Mouse (Mus musculus): Measurements from ENCODE around the gene Olfr173. TPM values are rescaled to one million over a fixed set of nuclear protein-coding genes. Genes with fewer than 3 reads are reported as not detected.

Olfr173 gene
- not detected in 2 replicates for polyA plus RNA-seq (2015; fragmentation: Nextera tagmentation; extraction: Ambion mirVana)

- Histone ChIP-seq H3K4me2 (no peak within 1 kb of the TSS), H3K4me3 (no peak within 1 kb of the TSS), H3K9ac (no peak within 1 kb of the TSS), H3K4me1 (no peaks in the 10 kb centered on the region), H3K27me3 (no peaks in the 10 kb centered on the region), H3K9me3 (no peaks in the 10 kb centered on the region), H3K36me3 (no peaks in the 10 kb centered on the region), H3K27ac (no peak within 1 kb of the TSS)
- WGBS = 72% methylated on average over 2 of the region's 2 CpGs
- no peak for ATAC-seq (ENCODE audit: insufficient number of reproducible peaks, insufficient read depth, low FRiP score, low TSS enrichment, low read depth)
Observed at GRCm38 (mm10) chr16:58800168-58800567, at the start of gene Olfr173. Gene Olfr173, minus strand, starts transcription at chr16:58800268.

- ATAC-seq (ENCODE audit: insufficient number of reproducible peaks, insufficient read depth, low FRiP score, low TSS enrichment, low read depth) = no peak
- no peaks in the 10 kb centered on the region for H3K9me3 ChIP-seq
- no peak within 1 kb of the TSS for H3K9ac ChIP-seq
- H3K4me1 ChIP-seq = no peaks in the 10 kb centered on the region
- H3K36me3 ChIP-seq = no peaks in the 10 kb centered on the region
- no peak within 1 kb of the TSS for H3K4me2 ChIP-seq
- H3K27ac ChIP-seq = no peak within 1 kb of the TSS
- 81% methylated on average over 1 of the region's 1 CpGs for WGBS
- no peak within 1 kb of the TSS for H3K4me3 ChIP-seq
- H3K27me3 ChIP-seq = no peaks in the 10 kb centered on the region
Observed at GRCm38 (mm10) chr16:58826732-58827319, 26.8 kb upstream of the Olfr173 start, which contains the start of gene Olfr175-ps1. Gene Olfr175-ps1, minus strand, starts transcription at chr16:58826782.

GRCm38 (mm10) chr16:58763076-58763475 lies 37.0 kb downstream of the Olfr173 start, which contains the start of gene Olfr172:
Gene Olfr172, minus strand, starts transcription at chr16:58763176.
- no peaks in the 10 kb centered on the region for H3K27me3 ChIP-seq
- no peak within 1 kb of the TSS for H3K27ac ChIP-seq
- 71% methylated on average over 1 of the region's 1 CpGs for WGBS
- H3K9me3 ChIP-seq = no peaks in the 10 kb centered on the region
- ATAC-seq (ENCODE audit: insufficient number of reproducible peaks, insufficient read depth, low FRiP score, low TSS enrichment, low read depth) = no peak
- no peak within 1 kb of the TSS for H3K4me2 ChIP-seq
- no peaks in the 10 kb centered on the region for H3K36me3 ChIP-seq
- H3K4me1 ChIP-seq = no peaks in the 10 kb centered on the region
- H3K9ac ChIP-seq = no peak within 1 kb of the TSS
- H3K4me3 ChIP-seq = no peak within 1 kb of the TSS

- no peaks in the 10 kb centered on the region for H3K9me3 ChIP-seq
- no peaks in the 10 kb centered on the region for H3K4me1 ChIP-seq
- no peak overlapping the region for H3K4me3 ChIP-seq
- no peak overlapping the region for H3K27ac ChIP-seq
- H3K27me3 ChIP-seq = no peaks in the 10 kb centered on the region
- H3K9ac ChIP-seq = no peak overlapping the region
- ATAC-seq (ENCODE audit: insufficient number of reproducible peaks, insufficient read depth, low FRiP score, low TSS enrichment, low read depth) = no peak
- H3K36me3 ChIP-seq = no peaks in the 10 kb centered on the region
- no peak overlapping the region for H3K4me2 ChIP-seq
Observed at GRCm38 (mm10) chr16:58756191-58756590, 43.9 kb downstream of the Olfr173 start.

- H3K4me2 ChIP-seq = no peak overlapping the region
- H3K27me3 ChIP-seq = no peaks in the 10 kb centered on the region
- H3K27ac ChIP-seq = no peak overlapping the region
- H3K4me3 ChIP-seq = no peak overlapping the region
- H3K9me3 ChIP-seq = no peaks in the 10 kb centered on the region
- H3K36me3 ChIP-seq = no peaks in the 10 kb centered on the region
- ATAC-seq (ENCODE audit: insufficient number of reproducible peaks, insufficient read depth, low FRiP score, low TSS enrichment, low read depth) = no peak
- no peak overlapping the region for H3K9ac ChIP-seq
- no peaks in the 10 kb centered on the region for H3K4me1 ChIP-seq
- 21% methylated on average over 1 of the region's 1 CpGs for WGBS
Observed at GRCm38 (mm10) chr16:58751314-58751713, 48.8 kb downstream of the Olfr173 start.

- no peak overlapping the region for H3K9ac ChIP-seq
- H3K4me3 ChIP-seq = no peak overlapping the region
- no peaks in the 10 kb centered on the region for H3K9me3 ChIP-seq
- no peak for ATAC-seq (ENCODE audit: insufficient number of reproducible peaks, insufficient read depth, low FRiP score, low TSS enrichment, low read depth)
- no peak overlapping the region for H3K4me2 ChIP-seq
- H3K4me1 ChIP-seq = no peaks in the 10 kb centered on the region
- no peaks in the 10 kb centered on the region for H3K36me3 ChIP-seq
- no peak overlapping the region for H3K27ac ChIP-seq
- 64% methylated on average over 4 of the region's 4 CpGs for WGBS
- H3K27me3 ChIP-seq = no peaks in the 10 kb centered on the region
Observed at GRCm38 (mm10) chr16:58746715-58747114, 53.4 kb downstream of the Olfr173 start.

Small RNA genes within 50 kb of the gene (microRNA-seq; reads per million reads assigned to microRNA genes)
- gene Gm27564 = not detected

Other genes starting within 250 kb of the Olfr173 start
- not detected in 2 replicates for gene Gm813, start 183.3 kb downstream of the Olfr173 start, polyA plus RNA-seq (2015; fragmentation: Nextera tagmentation; extraction: Ambion mirVana)
- not detected in 2 replicates for gene E330017A01Rik, start 161.5 kb downstream of the Olfr173 start, polyA plus RNA-seq (2015; fragmentation: Nextera tagmentation; extraction: Ambion mirVana)
- 21.0 and 28.3 TPM in 2 replicates for gene Cpox, start 130.0 kb downstream of the Olfr173 start, polyA plus RNA-seq (2015; fragmentation: Nextera tagmentation; extraction: Ambion mirVana)
- gene Gpr15, start 81.2 kb downstream of the Olfr173 start, polyA plus RNA-seq (2015; fragmentation: Nextera tagmentation; extraction: Ambion mirVana) = 0.21 TPM in 1 of 2 replicates, not detected in the other
- 134 and 153 TPM in 2 replicates for gene Cldnd1, start 72.4 kb downstream of the Olfr173 start, polyA plus RNA-seq (2015; fragmentation: Nextera tagmentation; extraction: Ambion mirVana)
- gene Olfr172, start 37.1 kb downstream of the Olfr173 start, polyA plus RNA-seq (2015; fragmentation: Nextera tagmentation; extraction: Ambion mirVana) = not detected in 2 replicates
- gene Olfr175-ps1, start 26.5 kb upstream of the Olfr173 start, polyA plus RNA-seq (2015; fragmentation: Nextera tagmentation; extraction: Ambion mirVana) = not detected in 2 replicates
- gene Olfr177, start 74.5 kb upstream of the Olfr173 start, polyA plus RNA-seq (2015; fragmentation: Nextera tagmentation; extraction: Ambion mirVana) = not detected in 2 replicates
- gene Olfr178, start 91.8 kb upstream of the Olfr173 start, polyA plus RNA-seq (2015; fragmentation: Nextera tagmentation; extraction: Ambion mirVana) = not detected in 2 replicates
- gene Olfr181, start 128.5 kb upstream of the Olfr173 start, polyA plus RNA-seq (2015; fragmentation: Nextera tagmentation; extraction: Ambion mirVana) = not detected in 2 replicates
- not detected in 2 replicates for gene Olfr180, start 129.1 kb upstream of the Olfr173 start, polyA plus RNA-seq (2015; fragmentation: Nextera tagmentation; extraction: Ambion mirVana)
- not detected in 2 replicates for gene Olfr183, start 195.1 kb upstream of the Olfr173 start, polyA plus RNA-seq (2015; fragmentation: Nextera tagmentation; extraction: Ambion mirVana)
- not detected in 2 replicates for gene Olfr186, start 230.0 kb upstream of the Olfr173 start, polyA plus RNA-seq (2015; fragmentation: Nextera tagmentation; extraction: Ambion mirVana)
- not detected in 2 replicates for gene Olfr187, start 239.5 kb upstream of the Olfr173 start, polyA plus RNA-seq (2015; fragmentation: Nextera tagmentation; extraction: Ambion mirVana)

Measured in embryonic facial prominence, embryonic 13.5 days (tissue).